23 mouse cellular contexts compared by ENCODE assay signal in genomic region chr5:17500866-17501265, GRCm38 (mm10). TPM values are rescaled to one million over a fixed set of nuclear protein-coding genes. Genes with fewer than 3 reads are reported as not detected.
DNase-seq lines count a peak whose midpoint lies in the region; ATAC-seq and TF ChIP-seq lines count a peak whose summit lies in the region.
"Had no signal": no experiment of that assay in that cellular context is flagged by ENCODE, and none has a peak within 500 bp of the region (broad histone marks: within the 10 kb centered on the region; RNA-seq: fewer than 3 reads in every experiment).

No protein-coding gene starts in this region.

- no peak overlapping the region for H3K27ac ChIP-seq in hindbrain, embryonic 11.5 days (ENCODE audit: low read depth, low read length)
- H3K27ac ChIP-seq in hindbrain, embryonic 10.5 days = no peak overlapping the region
- no peak overlapping the region for H3K27ac ChIP-seq in neural tube, embryonic 13.5 days (replicated peaks)
- no peak overlapping the region for H3K27ac ChIP-seq in neural tube, embryonic 15.5 days (replicated peaks)
- no peak overlapping the region for H3K27ac ChIP-seq in hindbrain, postnatal 0 days
- H3K27ac ChIP-seq: embryonic facial prominence, embryonic 13.5 days; heart, embryonic 10.5 days; hindbrain, embryonic 15.5 days; kidney, embryonic 15.5 days; limb, embryonic 15.5 days; liver, embryonic 15.5 days had no signal

- H3K4me1 ChIP-seq in hindbrain, embryonic 11.5 days (replicated peaks; ENCODE audit: control insufficient read depth, insufficient read depth, low read length) = no peaks in the 10 kb centered on the region
- peaks cover 5% of the 10 kb centered on the region; the same call in 1 of the 2 replicates for H3K4me1 ChIP-seq in hindbrain, embryonic 10.5 days (replicated peaks)
- H3K4me1 ChIP-seq in neural tube, embryonic 13.5 days (replicated peaks) = peaks cover 16% of the 10 kb centered on the region
- H3K4me1 ChIP-seq in neural tube, embryonic 15.5 days = no peaks in the 10 kb centered on the region
- H3K4me1 ChIP-seq in hindbrain, postnatal 0 days (ENCODE audit: insufficient read depth, low read length) = no peaks in the 10 kb centered on the region
- H3K4me1 ChIP-seq: embryonic facial prominence, embryonic 13.5 days; heart, embryonic 10.5 days; hindbrain, embryonic 15.5 days; kidney, embryonic 15.5 days; liver, embryonic 15.5 days had no signal

- no peaks in the 10 kb centered on the region for H3K27me3 ChIP-seq in hindbrain, embryonic 11.5 days (ENCODE audit: control insufficient read depth, insufficient read depth, low read length)
- no peaks in the 10 kb centered on the region for H3K27me3 ChIP-seq in hindbrain, embryonic 10.5 days (ENCODE audit: insufficient read depth, poor library complexity, severe bottlenecking)
- no peaks in the 10 kb centered on the region for H3K27me3 ChIP-seq in neural tube, embryonic 13.5 days
- no peaks in the 10 kb centered on the region for H3K27me3 ChIP-seq in neural tube, embryonic 15.5 days (replicated peaks)
- H3K27me3 ChIP-seq in hindbrain, postnatal 0 days (ENCODE audit: insufficient read depth, low read length) = no peaks in the 10 kb centered on the region
- H3K27me3 ChIP-seq: embryonic facial prominence, embryonic 13.5 days; hindbrain, embryonic 15.5 days; kidney, embryonic 15.5 days; limb, embryonic 15.5 days; liver, embryonic 15.5 days had no signal

- no peak overlapping the region for H3K4me3 ChIP-seq in hindbrain, embryonic 11.5 days (ENCODE audit: low read depth, low read length)
- no peak overlapping the region for H3K4me3 ChIP-seq in hindbrain, embryonic 10.5 days
- H3K4me3 ChIP-seq in neural tube, embryonic 13.5 days = no peak overlapping the region
- H3K4me3 ChIP-seq in neural tube, embryonic 15.5 days (replicated peaks) = no peak overlapping the region
- H3K4me3 ChIP-seq in hindbrain, postnatal 0 days (ENCODE audit: low read length) = no peak overlapping the region
- H3K4me3 ChIP-seq: embryonic facial prominence, embryonic 13.5 days; heart, embryonic 10.5 days; hindbrain, embryonic 15.5 days; kidney, embryonic 15.5 days; limb, embryonic 15.5 days; liver, embryonic 15.5 days had no signal

- TF ChIP-seq CTCF in hindbrain, postnatal 0 days (IDR thresholded peaks at IDR 0.05; ENCODE audit: low read depth) = no peak

- no peak for DNase-seq in hindbrain, embryonic 11.5 days (ENCODE audit: low spot score)
- no peak for DNase-seq in hindbrain, embryonic 10.5 days (ENCODE audit: low spot score)
- DNase-seq in hindbrain, postnatal 0 days (ENCODE audit: low spot score) = peak; percentile 6
- DNase-seq in frontal cortex, postnatal 25 days (ENCODE audit: low spot score in 2 of 2) = no peak
- no peak for DNase-seq in natural killer cell, adult 2 months (ENCODE audit: low spot score in 2 of 2)
- DNase-seq: cerebellum, adult 9-10 months; kidney, postnatal 4 days had no signal

- H3K36me3 ChIP-seq in hindbrain, embryonic 11.5 days (ENCODE audit: control insufficient read depth, insufficient read depth, low read length) = no peaks in the 10 kb centered on the region
- no peaks in the 10 kb centered on the region for H3K36me3 ChIP-seq in hindbrain, embryonic 10.5 days
- H3K36me3 ChIP-seq in neural tube, embryonic 13.5 days = no peaks in the 10 kb centered on the region
- no peaks in the 10 kb centered on the region for H3K36me3 ChIP-seq in neural tube, embryonic 15.5 days
- no peaks in the 10 kb centered on the region for H3K36me3 ChIP-seq in hindbrain, postnatal 0 days (ENCODE audit: insufficient read depth, low read length)
- H3K36me3 ChIP-seq: embryonic facial prominence, embryonic 13.5 days; heart, embryonic 10.5 days; hindbrain, embryonic 15.5 days; kidney, embryonic 15.5 days; limb, embryonic 15.5 days; liver, embryonic 15.5 days had no signal

- no peaks in the 10 kb centered on the region for H3K9me3 ChIP-seq in hindbrain, embryonic 11.5 days (ENCODE audit: control insufficient read depth, low read length)
- no peaks in the 10 kb centered on the region for H3K9me3 ChIP-seq in hindbrain, embryonic 10.5 days
- no peaks in the 10 kb centered on the region for H3K9me3 ChIP-seq in neural tube, embryonic 13.5 days
- H3K9me3 ChIP-seq in neural tube, embryonic 15.5 days (replicated peaks) = no peaks in the 10 kb centered on the region
- H3K9me3 ChIP-seq in hindbrain, postnatal 0 days (ENCODE audit: low read length) = no peaks in the 10 kb centered on the region
- H3K9me3 ChIP-seq: embryonic facial prominence, embryonic 13.5 days; heart, embryonic 10.5 days; hindbrain, embryonic 15.5 days; kidney, embryonic 15.5 days; limb, embryonic 15.5 days; liver, embryonic 15.5 days had no signal

- peak; percentile 51; the same call in 1 of the 2 replicates for ATAC-seq in hindbrain, embryonic 11.5 days (ENCODE audit: low FRiP score)
- ATAC-seq in neural tube, embryonic 13.5 days (ENCODE audit: low read depth) = peak; percentile 57; the same call in 1 of the 2 replicates
- no peak for ATAC-seq in neural tube, embryonic 15.5 days (ENCODE audit: low FRiP score)
- ATAC-seq in hindbrain, postnatal 0 days = no peak
- ATAC-seq: intestine, postnatal 0 days; lung, postnatal 0 days had no signal

- H3K9ac ChIP-seq in hindbrain, embryonic 11.5 days (ENCODE audit: low read depth, low read length) = no peak overlapping the region
- no peak overlapping the region for H3K9ac ChIP-seq in neural tube, embryonic 13.5 days
- H3K9ac ChIP-seq in neural tube, embryonic 15.5 days (replicated peaks) = no peak overlapping the region
- H3K9ac ChIP-seq in hindbrain, postnatal 0 days (replicated peaks; ENCODE audit: low read length) = no peak overlapping the region
- H3K9ac ChIP-seq: embryonic facial prominence, embryonic 13.5 days; hindbrain, embryonic 15.5 days; kidney, embryonic 15.5 days; limb, embryonic 15.5 days; liver, embryonic 15.5 days had no signal

- no peak overlapping the region for H3K4me2 ChIP-seq in hindbrain, embryonic 11.5 days (replicated peaks; ENCODE audit: low read depth, low read length)
- no peak overlapping the region for H3K4me2 ChIP-seq in neural tube, embryonic 13.5 days
- no peak overlapping the region for H3K4me2 ChIP-seq in neural tube, embryonic 15.5 days
- no peak overlapping the region for H3K4me2 ChIP-seq in hindbrain, postnatal 0 days (ENCODE audit: low read depth, low read length)
- H3K4me2 ChIP-seq: embryonic facial prominence, embryonic 13.5 days; hindbrain, embryonic 15.5 days; kidney, embryonic 15.5 days; limb, embryonic 15.5 days; liver, embryonic 15.5 days had no signal

- WGBS in hindbrain, embryonic 11.5 days = 61% methylated on average over 1 of the region's 1 CpGs
- WGBS in hindbrain, embryonic 10.5 days = 61% methylated on average over 1 of the region's 1 CpGs
- WGBS in neural tube, embryonic 13.5 days = 24% methylated on average over 1 of the region's 1 CpGs
- WGBS in neural tube, embryonic 15.5 days = 21% methylated on average over 1 of the region's 1 CpGs
- 36% methylated on average over 1 of the region's 1 CpGs for WGBS in hindbrain, postnatal 0 days

RNA-seq across cellular contexts. Expression of gene Speer4f1, which starts 25.0 kb away (rescaled TPM):
- not detected in 2 replicates for polyA plus RNA-seq in hindbrain, embryonic 11.5 days (2014; fragmentation: Nextera tagmentation; extraction: Ambion mirVana)
- polyA plus RNA-seq in hindbrain, embryonic 10.5 days (2016; fragmentation: Nextera tagmentation; extraction: Ambion mirVana) = not detected in 2 replicates
- polyA plus RNA-seq in neural tube, embryonic 13.5 days (2015; fragmentation: Nextera tagmentation; extraction: Ambion mirVana) = not detected in 2 replicates
- not detected in 2 replicates for polyA plus RNA-seq in neural tube, embryonic 15.5 days (2015; fragmentation: Nextera tagmentation; extraction: Ambion mirVana)
- total RNA-seq in hindbrain, postnatal 0 days (2014; rRNA removed) = not detected in 2 replicates
- polyA plus RNA-seq in hindbrain, postnatal 0 days (2015; fragmentation: Nextera tagmentation; extraction: Ambion mirVana) = not detected in 2 replicates
- total RNA-seq: adrenal gland, adult 18-20 months; gastrocnemius, adult 18-20 months; gastrocnemius, postnatal 4 days; layer of hippocampus, postnatal 14 days had no signal
- polyA plus RNA-seq: C2C12; embryonic facial prominence, embryonic 13.5 days; heart, embryonic 10.5 days; heart, postnatal 0 days; hindbrain, embryonic 15.5 days; intestine, postnatal 0 days; kidney, embryonic 15.5 days; limb, embryonic 15.5 days; liver, embryonic 15.5 days; lung, postnatal 0 days had no signal

Comparison
In these comparisons a context has a peak if more than half of its experiments do, and no peak if none do; other contexts are left out.
1. ATAC-seq: peak in hindbrain, embryonic 11.5 days (single experiment) and neural tube, embryonic 13.5 days (single experiment); none in neural tube, embryonic 15.5 days (single experiment) and hindbrain, postnatal 0 days (single experiment).